Mouse (Mus musculus): ENCODE measurements around the gene Dtnb.

- no peak for TF ChIP-seq CTCF (IDR thresholded peaks at IDR 0.05; ENCODE audit: low read depth)
- no peak for TF ChIP-seq EP300 (IDR thresholded peaks at IDR 0.05; ENCODE audit: low read depth)
These were observed 196.2 kb downstream of the Dtnb start for GRCm38 (mm10) chr12:3768391-3768790.

All from liver, embryonic 14.5 days (tissue).